Mouse (Mus musculus): ENCODE data around the gene Tgfbr3. TPM values are rescaled to one million over a fixed set of nuclear protein-coding genes. Genes with fewer than 3 reads are reported as not detected.

Tgfbr3 gene
- polyA plus RNA-seq, 1 experiment from 2014 or later = 10.5 TPM

- no peak overlapping the region for H3K4me2 ChIP-seq (ENCODE audit: low read depth, low read length)
- no peak overlapping the region for H3K27ac ChIP-seq (replicated peaks; ENCODE audit: low read depth, low read length)
Measured at GRCm38 (mm10) chr5:107296512-107297322, 7.3 kb upstream of the Tgfbr3 start.

DNA sequence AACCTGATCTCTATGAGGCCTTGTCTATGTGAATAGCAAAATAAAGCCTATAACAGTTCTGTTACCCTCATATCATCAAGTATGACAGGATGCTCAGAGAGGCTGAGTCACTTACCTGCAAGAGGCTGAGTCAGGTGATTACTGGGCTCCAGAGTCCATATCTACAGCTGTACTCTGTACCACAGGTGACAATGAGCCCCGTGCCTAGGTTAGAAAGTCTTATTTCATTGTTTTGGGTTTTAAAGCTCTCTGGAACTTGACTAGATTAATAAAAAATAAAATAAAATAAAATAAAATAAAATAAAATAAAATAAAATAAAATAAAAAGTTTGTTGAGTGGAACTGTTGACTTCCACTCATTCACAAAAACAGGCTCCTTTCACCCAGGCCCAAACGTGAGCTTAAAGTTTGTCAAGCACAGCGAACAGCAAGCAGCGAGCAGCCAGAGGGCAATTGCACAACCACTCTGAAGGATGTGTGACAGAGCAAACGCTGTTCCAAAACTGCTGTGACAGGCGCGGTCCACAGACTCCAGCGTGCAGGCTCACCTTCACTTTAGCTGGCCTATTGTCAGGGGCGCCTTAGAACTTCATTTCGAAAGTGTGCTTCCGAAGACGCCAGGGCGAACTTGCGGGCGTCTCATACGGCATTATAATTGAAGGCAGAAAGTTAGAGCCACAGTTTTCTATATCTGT, 6.5 kb upstream of the Tgfbr3 start:
- no peaks in the 10 kb centered on the region for H3K27me3 ChIP-seq (ENCODE audit: control insufficient read depth, insufficient read depth, low read length)
- no peak overlapping the region for H3K9ac ChIP-seq (replicated peaks; ENCODE audit: low read length)
- H3K36me3 ChIP-seq (replicated peaks; ENCODE audit: control insufficient read depth, insufficient read depth, low read depth, low read length) = no peaks in the 10 kb centered on the region
- DNase-seq (ENCODE audit: low spot score) (no peak), ATAC-seq (replicated peaks; ENCODE audit: insufficient number of reproducible peaks, low FRiP score, low TSS enrichment, low read depth) (no peak)
- no peaks in the 10 kb centered on the region for H3K4me1 ChIP-seq (ENCODE audit: control insufficient read depth, insufficient read depth, low read length)
- H3K4me3 ChIP-seq (ENCODE audit: low read depth, low read length) = no peak overlapping the region
- no peaks in the 10 kb centered on the region for H3K9me3 ChIP-seq (replicated peaks; ENCODE audit: control insufficient read depth, low read length)
- H3K4me2 ChIP-seq (ENCODE audit: low read depth, low read length) = no peak overlapping the region
- WGBS = 70% methylated on average over 16 of the region's 16 CpGs
- H3K27ac ChIP-seq (replicated peaks; ENCODE audit: low read depth, low read length) = 0 out of 2 replicates have a peak overlapping the region, but pooled peaks have one; percentile 9

More at GRCm38 (mm10) chr5:107296512-107297322, 7.3 kb upstream of the Tgfbr3 start:
- no peaks in the 10 kb centered on the region for H3K36me3 ChIP-seq (replicated peaks; ENCODE audit: control insufficient read depth, insufficient read depth, low read depth, low read length)
- WGBS = 36% methylated on average over 9 of the region's 9 CpGs
- no peaks in the 10 kb centered on the region for H3K9me3 ChIP-seq (replicated peaks; ENCODE audit: control insufficient read depth, low read length)
- DNase-seq (ENCODE audit: low spot score) = no peak
- no peak for ATAC-seq (replicated peaks; ENCODE audit: insufficient number of reproducible peaks, low FRiP score, low TSS enrichment, low read depth)
- no peak overlapping the region for H3K4me3 ChIP-seq (ENCODE audit: low read depth, low read length)
- H3K9ac ChIP-seq (replicated peaks; ENCODE audit: low read length) = no peak overlapping the region
- no peaks in the 10 kb centered on the region for H3K4me1 ChIP-seq (ENCODE audit: control insufficient read depth, insufficient read depth, low read length)
- no peaks in the 10 kb centered on the region for H3K27me3 ChIP-seq (ENCODE audit: control insufficient read depth, insufficient read depth, low read length)

DNA sequence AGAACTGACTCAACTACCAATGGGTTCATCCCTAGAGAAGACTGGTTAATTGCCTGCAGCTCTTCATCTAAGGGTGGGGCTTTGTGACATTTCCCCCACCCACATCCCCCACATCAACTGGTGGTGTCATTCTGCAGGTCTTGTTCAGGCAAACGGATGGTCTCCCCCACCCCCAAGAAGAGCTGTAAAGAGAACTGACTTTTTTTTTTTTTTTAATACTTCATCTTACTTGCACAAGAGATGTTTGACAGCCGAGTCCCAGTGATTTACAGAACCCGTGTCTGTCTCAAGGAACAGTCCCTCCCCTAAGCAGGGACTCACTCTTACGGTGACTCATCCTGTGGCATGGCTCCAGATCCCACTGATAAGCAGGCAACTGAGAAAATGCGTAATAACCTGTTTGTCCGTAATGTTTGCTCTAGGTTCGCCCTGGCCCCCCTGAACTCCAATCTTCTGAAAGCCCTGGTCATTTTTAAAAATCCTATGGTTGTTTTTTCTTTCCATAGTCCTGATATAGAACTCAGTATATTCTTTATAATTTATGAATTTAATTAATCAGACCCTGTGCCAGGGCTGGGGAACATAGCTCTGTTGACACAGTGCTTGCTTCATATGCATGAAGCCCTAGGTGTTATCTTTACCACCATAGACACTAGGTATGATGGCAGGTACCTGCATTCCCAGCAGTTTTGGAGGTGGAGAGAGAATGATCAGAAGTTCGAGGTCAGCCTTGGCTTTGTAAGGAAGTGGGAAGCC, 5.8 kb upstream of the Tgfbr3 start:
- Histone ChIP-seq H3K4me1 (ENCODE audit: control insufficient read depth, insufficient read depth, low read length) (no peaks in the 10 kb centered on the region), H3K27ac (replicated peaks; ENCODE audit: low read depth, low read length) (no peak overlapping the region), H3K36me3 (replicated peaks; ENCODE audit: control insufficient read depth, insufficient read depth, low read depth, low read length) (no peaks in the 10 kb centered on the region), H3K4me3 (ENCODE audit: low read depth, low read length) (no peak overlapping the region), H3K9me3 (replicated peaks; ENCODE audit: control insufficient read depth, low read length) (no peaks in the 10 kb centered on the region), H3K27me3 (ENCODE audit: control insufficient read depth, insufficient read depth, low read length) (no peaks in the 10 kb centered on the region; the same call in 1 of the 2 replicates), H3K4me2 (ENCODE audit: low read depth, low read length) (no peak overlapping the region), H3K9ac (replicated peaks; ENCODE audit: low read length) (no peak overlapping the region)
- ATAC-seq (replicated peaks; ENCODE audit: insufficient number of reproducible peaks, low FRiP score, low TSS enrichment, low read depth) (no peak), DNase-seq (ENCODE audit: low spot score) (no peak)
- 73% methylated on average over 8 of the region's 8 CpGs for WGBS

DNA sequence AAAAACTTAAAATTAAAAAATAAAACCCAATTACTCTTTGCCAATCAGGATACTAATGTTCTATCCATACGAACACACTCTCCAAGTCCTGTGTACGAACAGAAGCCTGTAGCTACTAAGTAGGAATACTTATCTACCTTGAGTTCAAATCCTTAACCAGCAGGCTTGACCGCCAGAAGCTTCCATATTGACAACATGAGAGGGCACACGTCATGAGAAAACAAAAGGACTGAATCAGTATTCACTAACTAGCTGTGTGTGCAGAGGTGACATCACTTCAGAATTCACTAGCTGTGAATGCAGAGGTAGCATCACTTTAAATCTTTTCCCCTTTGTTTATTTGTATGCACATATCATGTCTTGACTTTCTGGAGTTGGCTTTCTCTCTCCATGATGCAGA, 4.6 kb upstream of the Tgfbr3 start:
- 84% methylated on average over 4 of the region's 4 CpGs for WGBS

GRCm38 (mm10) chr5:107289986-107290385, 557 bp upstream of the Tgfbr3 start:
- Histone ChIP-seq H3K27me3 (ENCODE audit: control insufficient read depth, insufficient read depth, low read length) (no peaks in the 10 kb centered on the region; the same call in 1 of the 2 replicates), H3K9me3 (replicated peaks; ENCODE audit: control insufficient read depth, low read length) (no peaks in the 10 kb centered on the region), H3K27ac (replicated peaks; ENCODE audit: low read depth, low read length) (no peak overlapping the region), H3K4me1 (ENCODE audit: control insufficient read depth, insufficient read depth, low read length) (no peaks in the 10 kb centered on the region), H3K4me3 (ENCODE audit: low read depth, low read length) (no peak overlapping the region), H3K4me2 (ENCODE audit: low read depth, low read length) (peak overlapping the region; percentile 96), H3K9ac (replicated peaks; ENCODE audit: low read length) (no peak overlapping the region; the same call in 1 of the 2 replicates), H3K36me3 (replicated peaks; ENCODE audit: control insufficient read depth, insufficient read depth, low read depth, low read length) (no peaks in the 10 kb centered on the region)
- WGBS = 40% methylated on average over 8 of the region's 8 CpGs
- ATAC-seq (replicated peaks; ENCODE audit: insufficient number of reproducible peaks, low FRiP score, low TSS enrichment, low read depth) (no peak), DNase-seq (ENCODE audit: low spot score) (peak; percentile 23)

More for the DNA sequence above, 4.6 kb upstream of the Tgfbr3 start:
- no peak overlapping the region for H3K9ac ChIP-seq (replicated peaks; ENCODE audit: low read length)
- DNase-seq (ENCODE audit: low spot score) = no peak
- no peaks in the 10 kb centered on the region for H3K36me3 ChIP-seq (replicated peaks; ENCODE audit: control insufficient read depth, insufficient read depth, low read depth, low read length)
- no peak overlapping the region for H3K4me2 ChIP-seq (ENCODE audit: low read depth, low read length)
- no peaks in the 10 kb centered on the region for H3K9me3 ChIP-seq (replicated peaks; ENCODE audit: control insufficient read depth, low read length)
- H3K4me1 ChIP-seq (ENCODE audit: control insufficient read depth, insufficient read depth, low read length) = no peaks in the 10 kb centered on the region
- no peak overlapping the region for H3K27ac ChIP-seq (replicated peaks; ENCODE audit: low read depth, low read length)
- no peaks in the 10 kb centered on the region; the same call in 1 of the 2 replicates for H3K27me3 ChIP-seq (ENCODE audit: control insufficient read depth, insufficient read depth, low read length)
- H3K4me3 ChIP-seq (ENCODE audit: low read depth, low read length) = no peak overlapping the region
- no peak for ATAC-seq (replicated peaks; ENCODE audit: insufficient number of reproducible peaks, low FRiP score, low TSS enrichment, low read depth)

GRCm38 (mm10) chr5:107288427-107289233, 799 bp downstream of the Tgfbr3 start:
- peak; percentile 37 for DNase-seq (ENCODE audit: low spot score)
- no peaks in the 10 kb centered on the region for H3K4me1 ChIP-seq (ENCODE audit: control insufficient read depth, insufficient read depth, low read length)
- H3K27me3 ChIP-seq (ENCODE audit: control insufficient read depth, insufficient read depth, low read length) = no peaks in the 10 kb centered on the region; the same call in 1 of the 2 replicates
- H3K4me3 ChIP-seq (ENCODE audit: low read depth, low read length) = peak overlapping the region; percentile 87
- peak overlapping the region; percentile 82 for H3K9ac ChIP-seq (replicated peaks; ENCODE audit: low read length)
- H3K9me3 ChIP-seq (replicated peaks; ENCODE audit: control insufficient read depth, low read length) = no peaks in the 10 kb centered on the region
- H3K4me2 ChIP-seq (ENCODE audit: low read depth, low read length) = peak overlapping the region; percentile 96
- H3K36me3 ChIP-seq (replicated peaks; ENCODE audit: control insufficient read depth, insufficient read depth, low read depth, low read length) = no peaks in the 10 kb centered on the region
- 0 out of 2 replicates have a peak, but pooled peaks have one; percentile 41 for ATAC-seq (replicated peaks; ENCODE audit: insufficient number of reproducible peaks, low FRiP score, low TSS enrichment, low read depth)
- peak overlapping the region; percentile 79; the same call in 1 of the 2 replicates for H3K27ac ChIP-seq (replicated peaks; ENCODE audit: low read depth, low read length)
- WGBS = under 1% methylated on average over 62 of the region's 62 CpGs

GRCm38 (mm10) chr5:107287908-107288267, 1.5 kb downstream of the Tgfbr3 start:
- ATAC-seq (replicated peaks; ENCODE audit: insufficient number of reproducible peaks, low FRiP score, low TSS enrichment, low read depth) = no peak
- Histone ChIP-seq H3K4me2 (ENCODE audit: low read depth, low read length) (peak overlapping the region; percentile 5), H3K4me3 (ENCODE audit: low read depth, low read length) (peak overlapping the region; percentile 87), H3K27me3 (ENCODE audit: control insufficient read depth, insufficient read depth, low read length) (no peaks in the 10 kb centered on the region; the same call in 1 of the 2 replicates), H3K9ac (replicated peaks; ENCODE audit: low read length) (no peak overlapping the region), H3K4me1 (ENCODE audit: control insufficient read depth, insufficient read depth, low read length) (no peaks in the 10 kb centered on the region), H3K36me3 (replicated peaks; ENCODE audit: control insufficient read depth, insufficient read depth, low read depth, low read length) (no peaks in the 10 kb centered on the region), H3K27ac (replicated peaks; ENCODE audit: low read depth, low read length) (no peak overlapping the region), H3K9me3 (replicated peaks; ENCODE audit: control insufficient read depth, low read length) (no peaks in the 10 kb centered on the region)
- DNase-seq (ENCODE audit: low spot score) = no peak
- WGBS = 43% methylated on average over 5 of the region's 5 CpGs

All from embryonic facial prominence, embryonic 11.5 days (tissue).